Comparison of ENCODE assay signal across 33 mouse cellular contexts in genomic region chr5:5638496-5638895, GRCm38 (mm10). TPM values are rescaled to one million over a fixed set of nuclear protein-coding genes. Genes with fewer than 3 reads are reported as not detected.
"Had no signal": no experiment of that assay in that cellular context is flagged by ENCODE, and none has a peak within 500 bp of the region (broad histone marks: within the 10 kb centered on the region; RNA-seq: fewer than 3 reads in every experiment).

No protein-coding gene starts in this region.

- H3K4me1 ChIP-seq: limb, embryonic 10.5 days; limb, embryonic 12.5 days; limb, embryonic 13.5 days; limb, embryonic 15.5 days; liver, embryonic 12.5 days; liver, embryonic 13.5 days; liver, embryonic 15.5 days; lung, embryonic 15.5 days; megakaryocyte, embryonic 14.5 days; midbrain, embryonic 10.5 days; midbrain, embryonic 12.5 days; midbrain, embryonic 13.5 days; midbrain, embryonic 15.5 days had no signal

- H3K9me3 ChIP-seq: limb, embryonic 10.5 days; limb, embryonic 12.5 days; limb, embryonic 13.5 days; limb, embryonic 15.5 days; liver, embryonic 12.5 days; liver, embryonic 13.5 days; liver, embryonic 15.5 days; lung, embryonic 15.5 days; megakaryocyte, embryonic 14.5 days; midbrain, embryonic 10.5 days; midbrain, embryonic 12.5 days; midbrain, embryonic 13.5 days; midbrain, embryonic 15.5 days had no signal

- H3K36me3 ChIP-seq: limb, embryonic 10.5 days; limb, embryonic 12.5 days; limb, embryonic 13.5 days; limb, embryonic 15.5 days; liver, embryonic 12.5 days; liver, embryonic 13.5 days; liver, embryonic 15.5 days; lung, embryonic 15.5 days; midbrain, embryonic 10.5 days; midbrain, embryonic 12.5 days; midbrain, embryonic 13.5 days; midbrain, embryonic 15.5 days had no signal

- DNase-seq: left cerebral cortex, postnatal 4 days; liver; liver, embryonic 13.5 days; liver, postnatal 0 days; lung, adult 18-20 months; lung, adult 2 months; lung, embryonic 14.5 days; lung, postnatal 10 days; lung, postnatal 14 days; lung, postnatal 36 days; lung, postnatal 4 days; midbrain, embryonic 14.5 days had no signal

- H3K9ac ChIP-seq: limb, embryonic 12.5 days; limb, embryonic 13.5 days; limb, embryonic 15.5 days; liver, embryonic 12.5 days; liver, embryonic 13.5 days; liver, embryonic 14.5 days; liver, embryonic 15.5 days; liver, postnatal 0 days; lung, embryonic 14.5 days; lung, embryonic 15.5 days; midbrain, embryonic 12.5 days; midbrain, embryonic 13.5 days; midbrain, embryonic 15.5 days had no signal

- H3K4me3 ChIP-seq: limb, embryonic 10.5 days; limb, embryonic 12.5 days; limb, embryonic 13.5 days; limb, embryonic 15.5 days; liver, embryonic 12.5 days; liver, embryonic 13.5 days; liver, embryonic 15.5 days; lung, embryonic 15.5 days; megakaryocyte, embryonic 14.5 days; midbrain, embryonic 10.5 days; midbrain, embryonic 12.5 days; midbrain, embryonic 13.5 days; midbrain, embryonic 15.5 days; myocyte had no signal

- H3K27ac ChIP-seq: limb, embryonic 10.5 days; limb, embryonic 12.5 days; limb, embryonic 13.5 days; limb, embryonic 15.5 days; liver, embryonic 12.5 days; liver, embryonic 13.5 days; liver, embryonic 14.5 days; liver, embryonic 15.5 days; lung, embryonic 15.5 days; macrophage; midbrain, embryonic 10.5 days; midbrain, embryonic 12.5 days; midbrain, embryonic 13.5 days; midbrain, embryonic 15.5 days had no signal

- H3K27me3 ChIP-seq: limb, embryonic 12.5 days; limb, embryonic 13.5 days; limb, embryonic 15.5 days; liver, embryonic 12.5 days; liver, embryonic 13.5 days; liver, embryonic 15.5 days; lung, embryonic 15.5 days; megakaryocyte, embryonic 14.5 days; midbrain, embryonic 12.5 days; midbrain, embryonic 13.5 days; midbrain, embryonic 15.5 days had no signal

- H3K4me2 ChIP-seq: limb, embryonic 12.5 days; limb, embryonic 13.5 days; limb, embryonic 15.5 days; liver, embryonic 11.5 days; liver, embryonic 12.5 days; liver, embryonic 13.5 days; liver, embryonic 15.5 days; lung, embryonic 14.5 days; lung, embryonic 15.5 days; midbrain, embryonic 11.5 days; midbrain, embryonic 12.5 days; midbrain, embryonic 13.5 days; midbrain, embryonic 15.5 days had no signal

RNA-seq across cellular contexts. Expression of gene Cfap69, which starts 25.5 kb away (rescaled TPM):
- total RNA-seq: megakaryocyte progenitor cell, adult 5-6 weeks; megakaryocyte, adult 5-6 weeks; megakaryocyte-erythroid progenitor cell, adult 5-6 weeks had no signal
- polyA plus RNA-seq: macrophage had no signal

RNA-seq across cellular contexts. Expression of gene Steap2, which starts 55.9 kb away (rescaled TPM):
- total RNA-seq: megakaryocyte progenitor cell, adult 5-6 weeks; megakaryocyte, adult 5-6 weeks; megakaryocyte-erythroid progenitor cell, adult 5-6 weeks; monocyte, adult 5-6 weeks had no signal
- polyA plus RNA-seq: macrophage had no signal
